Mouse (Mus musculus) lung, adult 2 months (tissue): ENCODE measurements at regions not wholly inside any gene's neighbourhood (a gene's known extent, or its start where the extent isn't known, plus 50 kb on each side); places are given as distances from the start of the nearest gene placed in this dataset.

ENCODE experiments used
- DNase-seq: peaks from one replicate; pipeline ENCODE4 v3.0.0; 2022
- H3K4me1 ChIP-seq: fragments of 200-500 bp; 2 replicates; pipeline ENCODE4 v1.6.1; 2011; ENCODE audit warnings: low read length; ENCODE audit not compliant: control insufficient read depth, insufficient read depth
- H3K4me3 ChIP-seq: fragments of 200-500 bp; replicated peaks from 2 replicates; pipeline ENCODE3; 2011; ENCODE audit warnings: low read depth, mild to moderate bottlenecking, control low read depth, low read length; ENCODE audit errors: extremely low read depth
- CTCF ChIP-seq: fragments of 200-500 bp; IDR thresholded peaks from 2 replicates; pipeline ENCODE4 v1.5.1; 2011; ENCODE audit warnings: mild to moderate bottlenecking, low read length, control low read depth; ENCODE audit not compliant: insufficient read depth
- POLR2A ChIP-seq: fragments of 200-500 bp; IDR thresholded peaks from 2 replicates; pipeline ENCODE4 v1.6.1; 2011; ENCODE audit warnings: low read depth, mild to moderate bottlenecking, control low read depth, low read length, borderline replicate concordance; ENCODE audit errors: extremely low read depth
- WGBS: fragments of 180-500 bp; shearing (Covaris S2); methylation state at CpG from one replicate; pipeline ENCODE4 v1.1.7; 2018; 5-methylcytosine and 5-hydroxymethylcytosine counted together

DNA sequence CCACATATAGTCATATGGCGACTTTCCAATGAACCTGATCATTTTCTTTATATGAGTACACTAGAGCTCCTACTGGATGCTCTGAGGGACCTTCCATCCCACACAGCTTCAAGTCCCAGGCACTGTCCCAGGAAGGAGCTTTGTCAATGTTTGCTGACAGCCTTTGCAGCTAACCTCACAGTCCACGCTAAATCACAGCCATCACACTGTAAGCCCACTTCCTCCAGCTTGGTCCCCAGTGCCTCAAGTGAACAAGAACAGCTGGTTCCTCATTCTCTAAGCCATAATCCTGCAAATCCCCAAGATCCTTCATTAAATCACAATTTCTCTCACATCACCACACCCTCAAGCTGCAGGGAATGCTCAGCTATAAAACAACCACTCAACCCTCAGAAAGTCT is 222.6 kb downstream of the Clic5 start:
- Histone ChIP-seq H3K4me1 (no peaks in the 10 kb centered on the region), H3K4me3 (no peak overlapping the region)
- TF ChIP-seq POLR2A (no peak), CTCF (no peak)
- no peak for DNase-seq
- WGBS, result 68% methylated on average over 2 of the region's 2 CpGs

DNA sequence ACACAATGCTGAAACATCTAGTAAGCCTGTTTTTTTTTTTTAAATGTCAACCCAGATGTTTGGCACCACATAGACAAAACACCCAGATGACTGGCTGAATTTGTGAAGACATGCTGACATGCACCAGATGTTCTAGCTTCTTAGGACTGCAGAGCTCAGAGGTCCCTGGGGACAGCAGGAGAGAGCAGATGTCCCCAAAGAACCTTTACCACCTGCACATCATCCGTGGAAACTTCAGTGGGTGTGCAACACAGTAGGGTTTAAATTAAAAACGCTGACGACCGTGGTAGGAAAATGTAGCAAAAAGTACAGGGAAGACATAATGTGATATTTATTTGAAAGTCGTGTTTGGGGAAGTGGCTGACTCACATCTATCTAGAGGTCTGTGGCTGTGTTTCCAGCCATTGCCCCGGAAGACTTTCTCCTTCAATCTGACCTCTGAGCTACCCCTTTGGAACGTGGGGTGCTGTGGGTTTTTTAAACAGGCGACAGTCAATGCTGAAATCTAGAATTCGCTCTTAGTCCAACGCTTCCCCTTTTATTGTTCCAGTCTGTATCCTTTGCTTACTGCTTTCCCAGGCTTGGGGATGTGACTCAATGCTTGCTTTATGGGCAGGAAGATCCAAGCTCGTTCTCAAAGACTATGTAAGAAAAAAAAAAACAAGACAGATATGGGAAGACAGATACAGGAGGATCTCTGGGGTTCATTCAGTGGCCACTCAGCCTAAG is 230.5 kb downstream of the Clic5 start:
- Histone ChIP-seq H3K4me1 (no peaks in the 10 kb centered on the region), H3K4me3 (no peak overlapping the region)
- 42% methylated on average over 11 of the region's 11 CpGs for WGBS
- no peak for DNase-seq
- no peak for TF ChIP-seq POLR2A
- no peak for TF ChIP-seq CTCF

DNA sequence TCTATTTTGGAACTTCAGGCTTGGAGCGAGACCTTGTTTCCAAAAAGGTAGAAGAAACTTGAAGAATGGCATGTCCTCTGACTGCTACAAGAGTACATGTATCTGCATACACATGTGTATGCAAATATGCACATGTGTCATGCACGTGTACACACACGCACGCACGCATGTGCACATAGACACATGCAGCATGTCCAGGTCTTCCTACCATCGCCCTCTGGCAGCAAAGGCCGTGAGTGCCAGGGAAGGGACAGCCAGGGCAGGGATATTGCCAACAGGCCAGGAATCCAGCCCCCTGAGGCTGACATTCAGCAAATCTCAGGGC is 231.0 kb downstream of the Clic5 start:
- 88% methylated on average over 7 of the region's 7 CpGs for WGBS
- no peak for TF ChIP-seq CTCF
- no peak for TF ChIP-seq POLR2A

GRCm38 (mm10) chr17:44420098-44421070 is 232.0 kb downstream of the Clic5 start:
- H3K4me1 ChIP-seq, result no peaks in the 10 kb centered on the region
- WGBS, result 78% methylated on average over 9 of the region's 9 CpGs
- H3K4me3 ChIP-seq, result no peak overlapping the region
- no peak for DNase-seq
- no peak for TF ChIP-seq POLR2A
- TF ChIP-seq CTCF, result no peak

More for the DNA sequence above, 231.0 kb downstream of the Clic5 start:
- no peak overlapping the region for H3K4me3 ChIP-seq
- no peaks in the 10 kb centered on the region for H3K4me1 ChIP-seq
- no peak for DNase-seq

DNA sequence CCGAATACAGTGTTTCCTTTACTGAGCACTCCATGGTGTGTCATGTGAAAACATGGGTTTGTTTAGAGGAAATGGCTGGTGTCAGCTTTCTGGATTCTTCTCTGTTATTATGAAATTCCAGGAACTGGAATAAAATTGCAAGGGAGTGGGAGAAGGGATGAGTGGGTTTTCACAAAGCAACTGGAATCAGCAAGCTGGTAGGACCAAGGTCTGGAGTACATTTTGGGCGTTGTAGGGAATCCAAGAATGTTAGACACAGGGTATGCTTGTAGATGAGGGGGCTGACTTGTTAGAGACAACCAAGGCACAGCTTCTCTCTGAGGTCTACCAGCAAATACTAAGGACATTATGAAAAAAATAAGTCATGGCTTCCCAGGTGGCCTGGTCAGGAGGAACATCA is 233.8 kb downstream of the Clic5 start:
- 71% methylated on average over 2 of the region's 2 CpGs for WGBS
- H3K4me3 ChIP-seq, result no peak overlapping the region
- no peaks in the 10 kb centered on the region for H3K4me1 ChIP-seq
- TF ChIP-seq POLR2A, result no peak
- TF ChIP-seq CTCF, result no peak
- no peak for DNase-seq

- 67% methylated on average over 5 of the region's 5 CpGs for WGBS
- DNase-seq, result no peak
- Histone ChIP-seq H3K4me1 (no peaks in the 10 kb centered on the region), H3K4me3 (no peak overlapping the region)
- TF ChIP-seq POLR2A (no peak), CTCF (no peak)
Observed at GRCm38 (mm10) chr17:44422865-44423264, 234.5 kb downstream of the Clic5 start.

DNA sequence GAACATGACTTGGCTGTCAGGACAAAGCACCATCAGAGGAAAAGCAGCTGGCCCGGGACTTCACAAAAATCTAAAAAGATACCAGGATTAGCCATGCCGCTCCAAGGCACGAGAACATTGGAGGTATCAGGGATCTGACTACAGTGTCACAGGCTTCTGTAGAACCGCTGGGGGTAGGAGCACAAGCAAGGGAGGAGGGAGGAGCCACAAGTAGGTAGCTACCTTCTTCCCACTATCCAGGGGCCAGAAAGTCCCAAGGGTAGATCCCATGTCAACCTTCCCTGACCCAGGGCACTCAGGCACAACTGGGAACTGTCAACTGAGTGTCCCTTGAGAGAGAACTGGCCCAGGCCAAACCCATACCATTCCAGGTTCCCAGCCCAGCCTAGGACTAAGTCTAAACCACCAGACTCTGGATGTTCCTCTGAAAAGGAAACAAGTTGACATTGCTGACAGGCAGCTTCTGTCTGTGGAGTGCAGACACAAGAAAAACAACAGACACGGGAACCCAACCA is 235.1 kb downstream of the Clic5 start:
- 74% methylated on average over 5 of the region's 5 CpGs for WGBS
- DNase-seq, result no peak

DNA sequence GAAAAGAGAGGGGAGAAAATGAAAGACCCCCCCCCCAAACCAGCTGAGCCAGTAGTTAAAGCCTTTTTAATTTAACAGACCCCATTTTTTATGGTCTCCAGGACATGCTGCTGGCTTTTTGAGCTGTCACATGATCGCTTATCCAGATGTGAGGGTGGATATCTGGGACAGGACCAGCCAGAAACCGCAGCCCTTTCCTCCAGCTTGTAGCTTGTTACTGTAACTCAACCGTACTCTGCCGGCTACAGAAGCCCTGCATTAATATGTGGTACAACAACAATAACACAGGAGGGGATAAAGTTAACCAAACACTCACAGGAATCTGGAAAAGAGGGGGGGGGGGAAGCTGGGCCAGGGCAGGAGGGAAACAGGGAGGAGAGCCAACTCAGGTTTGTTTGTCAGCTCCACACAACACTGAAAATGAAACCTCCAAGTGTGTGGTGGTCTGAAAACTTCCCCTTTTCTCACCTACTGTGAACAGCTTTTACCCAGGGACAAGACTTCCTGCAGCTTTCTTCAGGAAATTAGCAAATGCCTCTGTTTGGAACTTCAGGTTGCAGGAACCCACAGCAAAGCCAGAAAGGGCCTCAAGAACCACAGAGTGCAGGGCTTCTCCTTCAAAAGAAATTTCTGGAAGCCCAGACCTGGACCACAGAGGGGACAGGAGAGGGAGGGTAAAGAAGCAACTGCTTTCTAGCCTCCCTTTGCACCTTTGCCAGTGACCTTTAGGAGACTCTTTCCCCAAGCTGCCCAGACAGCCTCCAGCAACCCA is 244.3 kb downstream of the Clic5 start:
- no peaks in the 10 kb centered on the region for H3K4me1 ChIP-seq
- 13% methylated on average over 4 of the region's 4 CpGs for WGBS
- H3K4me3 ChIP-seq, result no peak overlapping the region
- DNase-seq, result no peak
- TF ChIP-seq POLR2A (no peak), CTCF (no peak)

More for the DNA sequence above, 235.1 kb downstream of the Clic5 start:
- Histone ChIP-seq H3K4me1 (no peaks in the 10 kb centered on the region), H3K4me3 (no peak overlapping the region)
- TF ChIP-seq CTCF (no peak), POLR2A (no peak)

DNA sequence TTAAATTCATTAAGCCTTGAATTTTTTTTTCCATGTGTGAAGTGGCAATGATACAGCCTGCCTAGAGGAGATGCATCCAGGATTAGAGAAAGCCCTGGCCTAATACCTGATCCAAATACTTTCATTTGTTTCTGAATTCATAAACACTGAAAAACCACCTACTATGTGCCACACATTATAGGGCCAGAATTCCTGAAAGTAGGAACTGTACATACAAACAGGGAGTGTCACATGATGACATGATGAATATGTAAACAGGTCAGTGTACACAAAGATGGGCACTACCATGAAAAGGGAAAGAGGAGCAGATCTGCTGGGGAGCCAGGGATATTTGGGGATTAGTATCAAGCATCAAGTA is 244.9 kb downstream of the Clic5 start:
- TF ChIP-seq CTCF, result no peak
- TF ChIP-seq POLR2A, result no peak
- Histone ChIP-seq H3K4me1 (no peaks in the 10 kb centered on the region), H3K4me3 (no peak overlapping the region)
- DNase-seq, result no peak

DNA sequence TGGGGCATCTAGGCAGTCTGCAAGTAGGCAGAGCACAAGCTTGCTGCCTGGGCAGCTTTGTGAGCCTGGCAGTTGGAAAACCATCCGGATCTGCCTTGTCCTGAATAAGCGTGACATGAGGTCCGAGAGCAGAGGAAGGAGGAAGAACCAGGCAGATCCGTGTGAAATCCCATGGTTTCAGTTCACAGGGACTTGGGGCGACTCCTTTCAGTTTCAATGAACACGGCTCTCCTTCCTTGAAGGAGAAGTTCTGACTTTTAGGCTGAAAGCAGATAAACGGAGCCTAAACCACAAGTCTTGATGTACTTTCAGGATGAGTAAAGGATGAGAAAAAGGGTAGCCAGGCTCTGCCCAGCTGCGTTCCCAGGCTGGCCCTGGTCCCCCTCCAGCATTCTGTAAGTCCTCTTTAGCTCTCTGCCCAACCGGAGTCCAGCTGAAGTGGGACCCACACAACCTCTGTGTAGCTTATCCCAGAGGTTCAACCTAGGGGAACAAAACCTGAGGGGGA is 248.2 kb downstream of the Clic5 start:
- WGBS, result 84% methylated on average over 9 of the region's 9 CpGs
- no peak for DNase-seq
- TF ChIP-seq POLR2A, result no peak
- no peak for TF ChIP-seq CTCF
- no peaks in the 10 kb centered on the region for H3K4me1 ChIP-seq
- no peak overlapping the region for H3K4me3 ChIP-seq
